In genomic region chr3:63964922-63965249, GRCm38 (mm10) we compare ENCODE assay signal across 7 mouse cellular contexts. TPM values are rescaled to one million over a fixed set of nuclear protein-coding genes. Genes with fewer than 3 reads are reported as not detected.
DNase-seq lines count a peak whose midpoint lies in the region; ATAC-seq and TF ChIP-seq lines count a peak whose summit lies in the region.

No protein-coding gene starts in this region.

- TF ChIP-seq POLR2A in limb, embryonic 14.5 days (IDR thresholded peaks at IDR 0.05; ENCODE audit: borderline replicate concordance, extremely low read depth, insufficient read depth, insufficient read length) = no peak

- H3K4me2 ChIP-seq in lung, embryonic 15.5 days = peak overlapping the region; percentile 73
- H3K4me2 ChIP-seq in forebrain, embryonic 13.5 days = peak overlapping the region; percentile 88
- H3K4me2 ChIP-seq in limb, embryonic 14.5 days (replicated peaks; ENCODE audit: low read depth, low read length, severe bottlenecking) = peak overlapping the region; percentile 76
- peak overlapping the region; percentile 55 for H3K4me2 ChIP-seq in stomach, embryonic 14.5 days (replicated peaks; ENCODE audit: low read depth, low read length)

- H3K9me3 ChIP-seq in lung, embryonic 15.5 days = no peaks in the 10 kb centered on the region
- H3K9me3 ChIP-seq in forebrain, embryonic 13.5 days (replicated peaks) = no peaks in the 10 kb centered on the region
- no peaks in the 10 kb centered on the region for H3K9me3 ChIP-seq in limb, embryonic 14.5 days (ENCODE audit: control insufficient read depth, low read length)
- no peaks in the 10 kb centered on the region for H3K9me3 ChIP-seq in stomach, embryonic 14.5 days (ENCODE audit: control insufficient read depth, low read depth, low read length)

- DNase-seq in lung, postnatal 36 days = no peak
- no peak for DNase-seq in limb, embryonic 14.5 days (ENCODE audit: low spot score)
- no peak for DNase-seq in adipocyte (ENCODE audit: low spot score)
- no peak for DNase-seq in layer of hippocampus, adult 11-12 months (ENCODE audit: low spot score)

- H3K36me3 ChIP-seq in lung, embryonic 15.5 days = no peaks in the 10 kb centered on the region
- H3K36me3 ChIP-seq in forebrain, embryonic 13.5 days (ENCODE audit: poor library complexity, severe bottlenecking) = no peaks in the 10 kb centered on the region
- H3K36me3 ChIP-seq in limb, embryonic 14.5 days (ENCODE audit: control insufficient read depth, insufficient read depth, low read length) = peaks cover 3% of the 10 kb centered on the region; the same call in 1 of the 2 replicates
- H3K36me3 ChIP-seq in stomach, embryonic 14.5 days (ENCODE audit: control insufficient read depth, insufficient read depth, low read length) = no peaks in the 10 kb centered on the region

- H3K27me3 ChIP-seq in lung, embryonic 15.5 days = no peaks in the 10 kb centered on the region; the same call in 1 of the 2 replicates
- H3K27me3 ChIP-seq in forebrain, embryonic 13.5 days = peaks cover 5% of the 10 kb centered on the region; the same call in 1 of the 2 replicates
- no peaks in the 10 kb centered on the region for H3K27me3 ChIP-seq in limb, embryonic 14.5 days (ENCODE audit: control insufficient read depth, insufficient read depth, low read length)
- no peaks in the 10 kb centered on the region for H3K27me3 ChIP-seq in stomach, embryonic 14.5 days (ENCODE audit: control insufficient read depth, insufficient read depth, low read length)

- 81% methylated on average over 6 of the region's 6 CpGs for WGBS in lung, embryonic 15.5 days
- 81% methylated on average over 6 of the region's 6 CpGs for WGBS in forebrain, embryonic 13.5 days
- WGBS in limb, embryonic 14.5 days = 80% methylated on average over 6 of the region's 6 CpGs
- 78% methylated on average over 6 of the region's 6 CpGs for WGBS in stomach, embryonic 14.5 days

- H3K9ac ChIP-seq in lung, embryonic 15.5 days = no peak overlapping the region
- H3K9ac ChIP-seq in forebrain, embryonic 13.5 days = no peak overlapping the region
- H3K9ac ChIP-seq in limb, embryonic 14.5 days (ENCODE audit: low read depth, low read length, severe bottlenecking) = no peak overlapping the region
- H3K9ac ChIP-seq in stomach, embryonic 14.5 days (replicated peaks; ENCODE audit: low read depth, low read length) = no peak overlapping the region

- H3K4me3 ChIP-seq in lung, embryonic 15.5 days = peak overlapping the region; percentile 72
- peak overlapping the region; percentile 72 for H3K4me3 ChIP-seq in forebrain, embryonic 13.5 days
- peak overlapping the region; percentile 90 for H3K4me3 ChIP-seq in limb, embryonic 14.5 days (replicated peaks; ENCODE audit: low read length)
- H3K4me3 ChIP-seq in stomach, embryonic 14.5 days (ENCODE audit: low read depth, low read length) = peak overlapping the region; percentile 90

- no peak overlapping the region for H3K27ac ChIP-seq in lung, embryonic 15.5 days
- no peak overlapping the region for H3K27ac ChIP-seq in forebrain, embryonic 13.5 days
- H3K27ac ChIP-seq in limb, embryonic 14.5 days (replicated peaks; ENCODE audit: low read depth, low read length) = peak overlapping the region; percentile 85; the same call in 1 of the 2 replicates
- H3K27ac ChIP-seq in stomach, embryonic 14.5 days (ENCODE audit: low read length) = peak overlapping the region; percentile 45; the same call in 1 of the 2 replicates

- H3K4me1 ChIP-seq in lung, embryonic 15.5 days = peaks cover 18% of the 10 kb centered on the region
- peaks cover 26% of the 10 kb centered on the region for H3K4me1 ChIP-seq in forebrain, embryonic 13.5 days
- H3K4me1 ChIP-seq in limb, embryonic 14.5 days (ENCODE audit: control insufficient read depth, insufficient read depth, low read length) = peaks cover 20% of the 10 kb centered on the region
- peaks cover 8% of the 10 kb centered on the region; the same call in 1 of the 2 replicates for H3K4me1 ChIP-seq in stomach, embryonic 14.5 days (ENCODE audit: control insufficient read depth, insufficient read depth, low read length)

- no peak for ATAC-seq in lung, embryonic 15.5 days (ENCODE audit: borderline replicate concordance, extremely low read depth, low FRiP score, low TSS enrichment)
- no peak for ATAC-seq in forebrain, embryonic 13.5 days
- no peak for ATAC-seq in limb, embryonic 14.5 days (ENCODE audit: low FRiP score, low read depth)
- ATAC-seq in stomach, embryonic 14.5 days (ENCODE audit: insufficient number of reproducible peaks, insufficient read depth, low FRiP score, low read depth) = no peak

RNA-seq across cellular contexts. Expression of gene Slc33a1, which starts 0.3 kb away (rescaled TPM):
- 15.7 and 16.0 TPM in 2 replicates for polyA plus RNA-seq in lung, embryonic 15.5 days (2015; fragmentation: Nextera tagmentation; extraction: Ambion mirVana)
- 14.3 and 15.2 TPM in 2 replicates for polyA plus RNA-seq in forebrain, embryonic 13.5 days (2015; fragmentation: Nextera tagmentation; extraction: Ambion mirVana)
- 12.4 and 14.7 TPM in 2 replicates for polyA plus RNA-seq in limb, embryonic 14.5 days (2012; rRNA removed)
- 14.7 and 16.2 TPM in 2 replicates for polyA plus RNA-seq in limb, embryonic 14.5 days (2014; fragmentation: Nextera tagmentation; extraction: Ambion mirVana)
- 15.3 and 19.4 TPM in 2 replicates for polyA plus RNA-seq in stomach, embryonic 14.5 days (2014; fragmentation: Nextera tagmentation; extraction: Ambion mirVana)

RNA-seq across cellular contexts. Expression of gene Gmps, which starts 11.0 kb away (rescaled TPM):
- 43.0 and 43.1 TPM in 2 replicates for polyA plus RNA-seq in lung, embryonic 15.5 days (2015; fragmentation: Nextera tagmentation; extraction: Ambion mirVana)
- polyA plus RNA-seq in forebrain, embryonic 13.5 days (2015; fragmentation: Nextera tagmentation; extraction: Ambion mirVana) = 52.7 and 58.4 TPM in 2 replicates
- polyA plus RNA-seq in limb, embryonic 14.5 days (2012; rRNA removed) = 14.0 and 15.2 TPM in 2 replicates
- polyA plus RNA-seq in limb, embryonic 14.5 days (2014; fragmentation: Nextera tagmentation; extraction: Ambion mirVana) = 41.8 and 44.2 TPM in 2 replicates
- 51.8 and 53.0 TPM in 2 replicates for polyA plus RNA-seq in stomach, embryonic 14.5 days (2014; fragmentation: Nextera tagmentation; extraction: Ambion mirVana)

RNA-seq across cellular contexts. Expression of gene E130311K13Rik, which starts 35.6 kb away (rescaled TPM):
- 5.9 and 6.2 TPM in 2 replicates for polyA plus RNA-seq in lung, embryonic 15.5 days (2015; fragmentation: Nextera tagmentation; extraction: Ambion mirVana)
- polyA plus RNA-seq in forebrain, embryonic 13.5 days (2015; fragmentation: Nextera tagmentation; extraction: Ambion mirVana) = 4.3 and 5.0 TPM in 2 replicates
- polyA plus RNA-seq in limb, embryonic 14.5 days (2012; rRNA removed) = 4.0 and 6.2 TPM in 2 replicates
- 7.0 and 8.9 TPM in 2 replicates for polyA plus RNA-seq in limb, embryonic 14.5 days (2014; fragmentation: Nextera tagmentation; extraction: Ambion mirVana)
- polyA plus RNA-seq in stomach, embryonic 14.5 days (2014; fragmentation: Nextera tagmentation; extraction: Ambion mirVana) = 4.6 and 6.8 TPM in 2 replicates

Comparison
In these comparisons a context has a peak if more than half of its experiments do, and no peak if none do; other contexts are left out.
1. H3K27ac ChIP-seq: peak in limb, embryonic 14.5 days (single experiment) and stomach, embryonic 14.5 days (single experiment); none in lung, embryonic 15.5 days (single experiment) and forebrain, embryonic 13.5 days (single experiment).
2. Peak in every context shown above with its lines, with median percentiles within 50 percentile points of each other: H3K4me2 ChIP-seq and H3K4me3 ChIP-seq.